22 mouse cellular contexts compared by ENCODE assay signal in the genomic region with DNA sequence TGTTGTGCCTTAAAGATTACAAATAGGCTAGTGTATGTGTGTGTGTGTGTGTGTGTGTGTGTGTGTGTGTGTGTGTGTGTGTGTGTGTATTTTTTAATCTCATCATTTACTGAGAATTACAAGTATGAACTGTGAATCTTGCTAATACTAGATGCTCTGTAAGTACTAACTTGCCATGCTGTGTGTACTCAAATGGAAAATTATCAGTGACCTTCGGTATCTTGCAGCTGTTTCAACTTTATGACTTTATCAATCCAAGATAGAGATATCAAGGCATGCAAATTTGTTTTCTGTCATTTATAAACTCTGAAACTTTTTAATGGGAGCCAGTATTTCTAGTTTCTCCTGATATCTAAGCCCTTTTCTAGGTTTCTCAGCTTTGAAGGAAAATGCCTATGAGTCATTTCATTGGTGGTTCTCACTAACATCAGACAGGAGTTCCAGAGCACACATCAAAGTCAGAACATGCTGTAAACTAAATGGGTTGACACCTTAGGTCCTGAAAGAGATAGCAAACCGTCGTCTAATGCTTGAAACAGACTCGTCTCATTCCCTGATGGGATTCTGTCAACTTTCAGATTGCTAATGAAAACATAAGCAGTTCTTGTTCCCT.
"Had no signal": no experiment of that assay in that cellular context is flagged by ENCODE, and none has a peak within 500 bp of the region (broad histone marks: within the 10 kb centered on the region; RNA-seq: fewer than 3 reads in every experiment).

No protein-coding gene starts in this region.

- H3K9me3 ChIP-seq: kidney, embryonic 15.5 days; limb, embryonic 12.5 days; limb, embryonic 15.5 days; midbrain, embryonic 12.5 days; midbrain, embryonic 15.5 days; neural tube, embryonic 12.5 days; neural tube, embryonic 15.5 days had no signal

- H3K4me1 ChIP-seq: kidney, embryonic 15.5 days; limb, embryonic 12.5 days; limb, embryonic 15.5 days; midbrain, embryonic 12.5 days; midbrain, embryonic 15.5 days; neural tube, embryonic 12.5 days; neural tube, embryonic 15.5 days had no signal

- DNase-seq: kidney, adult 11 months; kidney, adult 8-10 months; kidney, postnatal 14 days; kidney, postnatal 4 days; left cerebral cortex, postnatal 4 days; liver, postnatal 0 days; lung, embryonic 14.5 days; retina, postnatal 1 day; right cerebral cortex, postnatal 25 days; thymus, adult 18-20 months; thymus, postnatal 36 days had no signal

- H3K27me3 ChIP-seq: kidney, embryonic 15.5 days; limb, embryonic 12.5 days; limb, embryonic 15.5 days; midbrain, embryonic 12.5 days; midbrain, embryonic 15.5 days; neural tube, embryonic 12.5 days; neural tube, embryonic 15.5 days had no signal

- H3K4me3 ChIP-seq: kidney, embryonic 15.5 days; limb, embryonic 12.5 days; limb, embryonic 15.5 days; midbrain, embryonic 12.5 days; midbrain, embryonic 15.5 days; neural tube, embryonic 12.5 days; neural tube, embryonic 15.5 days had no signal

- ATAC-seq: liver, postnatal 0 days; lung, postnatal 0 days; midbrain, embryonic 15.5 days had no signal

- H3K36me3 ChIP-seq: kidney, embryonic 15.5 days; limb, embryonic 12.5 days; limb, embryonic 15.5 days; midbrain, embryonic 12.5 days; midbrain, embryonic 15.5 days; neural tube, embryonic 12.5 days; neural tube, embryonic 15.5 days had no signal

- H3K9ac ChIP-seq: kidney, embryonic 15.5 days; limb, embryonic 12.5 days; limb, embryonic 15.5 days; liver, embryonic 14.5 days; liver, postnatal 0 days; lung, embryonic 14.5 days; midbrain, embryonic 12.5 days; midbrain, embryonic 15.5 days; neural tube, embryonic 12.5 days; neural tube, embryonic 15.5 days had no signal

- H3K27ac ChIP-seq: kidney, embryonic 15.5 days; limb, embryonic 12.5 days; limb, embryonic 15.5 days; liver, embryonic 14.5 days; macrophage; midbrain, embryonic 12.5 days; midbrain, embryonic 15.5 days; neural tube, embryonic 12.5 days; neural tube, embryonic 15.5 days had no signal

- H3K4me2 ChIP-seq: kidney, embryonic 15.5 days; limb, embryonic 12.5 days; limb, embryonic 15.5 days; liver, embryonic 11.5 days; lung, embryonic 14.5 days; midbrain, embryonic 12.5 days; midbrain, embryonic 15.5 days; neural tube, embryonic 12.5 days; neural tube, embryonic 15.5 days had no signal
